Mouse (Mus musculus) T-helper 17 cell (primary cell): ENCODE data around the gene Tmem268.

Source experiments
- in situ Hi-C, 2 experiments: fragments of 300-600 bp; cut with MboI, MseI; formaldehyde crosslinking; loops; 1 replicate in 1 of 2; 2 replicates in 1 of 2; pipeline ENCODE4 v1.15.1; 2025; ENCODE audit warnings: high pct_unique_total_duplicates in 2 of 2

The Tmem268 gene

GRCm38 (mm10) chr4:63558407-63559081 lies at the start of gene Tmem268:
Tmem268 (plus strand) TSS chr4:63558781.
- in situ Hi-C loops: loop anchor here in 1 of 2 experiments (5.0 kb wide), 1 partner anchor 821 kb away; no protein-coding TSS in a partner anchor

DNA sequence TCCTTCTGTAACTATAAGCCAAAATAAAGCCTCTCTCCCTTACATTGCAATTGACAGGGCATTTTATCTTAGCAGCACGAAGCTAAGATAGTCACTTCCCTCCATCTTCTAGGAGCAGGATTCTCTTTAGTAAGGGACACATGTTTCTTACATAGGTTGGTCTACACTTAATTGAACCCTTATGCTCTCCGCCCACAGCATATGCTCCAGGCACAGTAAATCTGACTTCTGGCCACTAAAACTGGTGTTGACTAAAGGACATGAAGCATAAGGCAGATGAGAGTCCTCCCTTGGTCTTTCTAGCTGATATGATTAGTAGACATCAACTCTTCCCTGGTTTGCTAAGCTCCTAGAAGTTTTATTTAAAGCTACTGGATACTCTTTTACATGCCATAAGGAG lies 45.7 kb upstream of the Tmem268 start:
- in situ Hi-C loops: no loop called here

DNA sequence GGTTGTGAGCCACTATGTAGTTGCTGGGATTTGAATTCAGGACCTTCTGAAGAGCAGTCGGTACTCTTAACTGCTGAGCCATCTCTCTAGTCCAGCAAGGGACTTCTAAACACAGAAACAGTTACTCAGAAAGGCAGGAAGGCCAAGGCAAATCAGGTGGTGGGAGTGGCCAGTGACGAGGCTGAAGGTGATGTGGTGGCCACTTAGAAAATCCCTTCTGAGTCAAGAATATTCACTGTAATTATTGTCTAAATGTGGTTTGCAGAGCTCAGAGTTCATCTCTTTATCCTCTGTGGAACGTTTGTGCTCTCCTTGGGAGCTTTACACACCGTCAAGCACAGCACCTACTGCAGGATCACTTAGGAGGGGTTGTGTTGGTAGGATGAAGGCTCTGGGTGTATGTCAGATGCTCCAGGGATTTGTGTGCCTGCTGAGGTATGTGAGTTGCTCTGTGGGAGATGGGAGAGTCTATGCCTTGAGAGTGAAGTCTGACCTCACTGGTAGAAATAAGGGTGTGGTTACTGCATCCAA lies 44.1 kb upstream of the Tmem268 start:
- in situ Hi-C loops: no loop called here

GRCm38 (mm10) chr4:63515021-63515420 lies 43.6 kb upstream of the Tmem268 start:
- in situ Hi-C loops: loop anchor here in 1 of 2 experiments (5.0 kb wide), 1 partner anchor 437 kb away; no protein-coding TSS in a partner anchor

GRCm38 (mm10) chr4:63521813-63522419 lies 36.7 kb upstream of the Tmem268 start:
- in situ Hi-C loops: no loop called here

- in situ Hi-C loops: no loop called here
Observed at GRCm38 (mm10) chr4:63525514-63525913, 33.1 kb upstream of the Tmem268 start.

GRCm38 (mm10) chr4:63528946-63529345 lies 29.6 kb upstream of the Tmem268 start:
- in situ Hi-C loops: no loop called here

- in situ Hi-C loops: no loop called here
Observed at GRCm38 (mm10) chr4:63530409-63530808, 28.2 kb upstream of the Tmem268 start.

DNA sequence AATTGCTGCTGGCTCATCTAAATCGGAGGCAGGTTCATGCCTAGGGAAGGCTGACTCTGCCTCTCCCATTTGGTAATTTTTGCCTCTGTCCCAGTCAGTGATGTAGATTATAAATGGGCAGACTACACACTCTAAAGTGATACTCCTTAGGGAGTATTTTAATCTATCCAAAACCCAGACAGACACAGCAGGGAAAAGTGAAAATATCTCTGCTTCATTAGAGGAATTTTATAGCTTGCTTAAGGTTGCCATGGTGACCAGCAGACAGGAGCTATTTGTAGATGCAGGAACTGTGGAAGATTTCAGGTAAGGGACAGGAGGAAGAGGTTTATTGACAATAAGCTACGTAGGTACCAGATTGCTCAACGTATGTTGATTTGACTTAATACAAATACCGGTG lies 21.0 kb upstream of the Tmem268 start:
- in situ Hi-C loops: no loop called here

GRCm38 (mm10) chr4:63542209-63542608 lies 16.4 kb upstream of the Tmem268 start:
- in situ Hi-C loops: no loop called here

DNA sequence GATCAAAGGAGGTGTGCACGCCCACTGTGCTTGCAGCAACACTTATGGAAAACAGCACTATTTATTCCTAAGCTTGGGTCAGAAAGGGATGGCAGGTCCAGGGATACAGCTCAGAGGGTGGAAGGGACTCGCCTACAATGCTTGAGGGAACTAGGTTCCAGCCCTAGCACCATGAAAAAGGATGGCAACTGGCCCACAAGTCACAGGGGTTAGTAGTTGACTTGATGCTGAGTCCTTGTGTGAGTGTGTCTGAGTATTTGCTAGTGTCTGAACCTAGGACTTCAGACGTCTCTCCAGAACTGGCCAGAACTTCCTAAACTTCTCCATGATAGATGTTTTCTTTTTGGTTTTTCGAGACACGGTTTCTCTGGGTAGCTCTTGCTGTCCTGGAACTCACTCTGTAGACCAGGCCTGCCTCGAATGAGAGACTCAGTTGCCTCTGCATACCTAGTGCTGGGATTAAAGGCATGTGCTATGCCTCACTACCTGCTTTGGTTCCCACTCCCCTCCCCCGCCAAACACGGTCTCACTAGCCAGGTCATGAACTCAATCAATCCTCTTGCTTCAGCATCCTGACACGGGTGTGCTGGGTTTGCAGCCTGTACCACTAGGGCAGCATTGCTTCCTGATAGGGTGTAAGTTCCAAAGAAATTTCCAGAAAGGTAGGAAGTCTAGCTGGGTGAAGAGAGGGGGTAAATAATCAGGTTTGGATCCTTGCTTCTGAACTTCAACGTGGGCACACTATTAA lies 14.7 kb upstream of the Tmem268 start:
- in situ Hi-C loops: no loop called here

- in situ Hi-C loops: no loop called here
Observed at GRCm38 (mm10) chr4:63544494-63545230, 13.9 kb upstream of the Tmem268 start, which contains the start of gene Atp6v1g1. Atp6v1g1 (plus strand) TSS chr4:63544772.

DNA sequence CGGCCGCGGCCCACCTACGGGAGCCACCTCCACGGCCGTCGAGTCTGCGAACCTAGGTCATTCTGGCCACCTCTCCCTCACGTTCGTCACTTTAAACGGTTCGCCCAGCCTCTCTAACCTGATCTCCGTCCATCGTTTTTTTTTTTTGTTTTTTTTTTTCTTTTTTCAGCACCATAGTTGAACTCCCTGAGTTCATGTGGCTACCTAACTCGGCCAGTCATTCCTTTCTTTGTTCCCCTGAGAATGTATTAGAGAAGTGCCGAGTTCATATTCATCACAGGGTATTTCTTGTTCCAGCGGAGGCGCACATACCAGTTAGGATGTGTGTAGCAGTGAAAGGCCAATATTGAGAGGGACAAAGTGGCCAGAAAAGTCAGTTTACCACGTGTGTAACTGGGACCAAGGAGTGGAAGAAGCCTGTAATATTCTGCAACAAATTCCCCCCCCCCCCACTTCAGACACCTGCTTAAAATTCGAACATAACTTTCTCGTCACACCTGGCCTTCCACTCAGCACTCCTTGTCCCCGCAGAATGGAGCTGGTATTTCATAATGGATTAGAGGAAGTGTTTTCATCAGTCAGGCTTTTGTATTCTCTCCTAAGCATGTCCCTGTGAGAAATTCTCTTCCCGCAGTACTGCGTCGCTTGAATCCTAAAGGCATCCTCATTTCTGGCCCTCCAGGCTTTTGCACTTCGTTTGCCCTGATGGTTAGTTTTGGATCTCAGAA lies 13.2 kb upstream of the Tmem268 start:
- in situ Hi-C loops: no loop called here

DNA sequence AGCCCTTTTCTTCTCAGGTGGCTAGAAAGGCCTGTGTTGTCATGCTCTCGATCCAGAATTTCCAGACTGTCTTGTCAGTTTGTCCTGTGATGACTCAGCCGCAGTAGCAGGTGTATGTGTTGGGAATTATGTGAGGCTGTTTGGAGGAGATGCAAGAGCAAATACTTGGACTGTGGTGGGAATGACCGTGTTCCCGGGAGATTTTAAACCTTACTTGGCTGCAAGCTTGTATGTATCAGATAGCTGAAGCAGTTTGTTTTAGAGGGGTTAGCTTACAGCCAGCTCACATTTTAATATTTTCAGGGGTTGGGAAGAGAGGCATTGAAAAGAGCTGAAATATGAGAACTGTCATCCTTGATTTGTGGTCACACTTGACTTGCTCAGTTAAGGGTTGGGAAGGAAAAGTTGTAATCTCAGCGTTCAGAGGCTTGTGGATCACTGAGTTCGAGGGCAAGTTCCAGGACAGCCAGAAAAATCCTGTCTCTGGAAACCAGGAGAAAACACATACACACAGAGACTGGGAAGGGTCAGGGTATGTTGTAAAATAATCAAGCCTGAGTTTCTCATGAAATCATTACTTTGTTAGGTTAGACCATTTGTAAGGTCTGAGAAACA lies 12.0 kb upstream of the Tmem268 start:
- in situ Hi-C loops: no loop called here

- in situ Hi-C loops: no loop called here
Observed at GRCm38 (mm10) chr4:63547799-63548198, 10.8 kb upstream of the Tmem268 start.

- in situ Hi-C loops: no loop called here
Observed at GRCm38 (mm10) chr4:63548491-63548890, 10.1 kb upstream of the Tmem268 start.

DNA sequence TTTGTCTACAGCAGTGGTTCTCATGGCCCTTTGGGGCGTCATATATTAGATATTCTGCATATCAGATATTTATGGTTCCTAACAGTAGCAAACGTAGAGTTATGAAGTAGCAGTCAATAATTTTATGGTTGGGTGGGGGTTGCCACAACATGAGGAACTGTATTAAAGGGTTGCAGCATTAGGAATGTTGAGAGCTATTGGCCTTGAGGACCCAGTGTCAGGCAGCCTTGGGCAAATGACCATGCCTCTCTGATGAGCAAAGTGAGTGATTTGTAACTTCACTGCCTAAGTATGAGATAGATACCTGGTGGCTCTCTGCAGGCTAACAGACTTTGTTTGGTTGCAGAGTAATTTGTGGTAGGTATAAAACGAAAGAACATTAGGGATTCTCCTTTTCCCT lies 7.7 kb upstream of the Tmem268 start:
- in situ Hi-C loops: no loop called here

GRCm38 (mm10) chr4:63552865-63553264 lies 5.7 kb upstream of the Tmem268 start:
- in situ Hi-C loops: no loop called here

DNA sequence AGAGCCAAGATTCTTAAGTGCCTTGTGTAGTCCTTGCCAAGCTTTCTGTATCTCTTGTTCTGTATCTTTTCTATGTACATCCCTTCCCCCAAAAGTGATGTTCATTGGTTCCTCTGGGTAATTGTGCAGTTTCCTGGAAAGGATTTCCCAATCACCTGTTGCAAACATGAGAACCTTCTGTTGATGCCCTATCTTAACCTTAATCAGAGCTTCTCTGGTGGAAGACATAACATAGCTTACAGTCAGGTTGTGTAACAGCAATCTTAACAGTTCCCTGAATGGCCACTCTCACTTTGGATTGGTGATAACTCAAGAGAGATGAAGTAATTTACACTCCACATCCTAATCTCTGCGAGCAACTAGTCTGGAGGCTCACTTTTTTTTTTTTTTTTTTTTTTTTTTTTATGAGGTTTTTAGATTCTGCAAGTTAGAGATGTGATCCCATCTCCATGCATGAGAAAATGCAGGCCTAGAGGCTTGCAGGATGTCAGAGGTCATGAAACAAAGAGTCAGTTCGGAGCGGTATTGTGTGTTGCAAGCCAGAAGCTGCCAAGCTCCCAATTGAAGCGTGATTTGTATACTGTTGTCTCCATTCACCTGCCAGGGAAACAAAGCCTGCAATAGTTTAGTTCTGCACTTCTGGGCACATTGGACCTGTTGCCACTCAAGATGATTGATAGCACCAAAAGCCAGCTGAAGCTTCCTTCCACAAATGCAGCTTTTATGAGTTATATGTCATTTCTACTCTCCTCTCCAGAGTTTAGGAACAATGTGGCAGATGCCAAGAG lies 4.6 kb upstream of the Tmem268 start:
- in situ Hi-C loops: no loop called here
